Mouse (Mus musculus) spleen, postnatal 36 days (tissue): ENCODE measurements around the gene Gm4491.
A peak's percentile ranks its signal among the peaks of the same experiment; 100 is the strongest.

Experiments used
- DNase-seq, 2 experiments: peaks; one replicate each; pipeline ENCODE4 v3.0.0; 2022; ENCODE audit warnings: low spot score in 2 of 2, mixed read lengths in 1 of 2

The Gm4491 gene

GRCm38 (mm10) chr14:57084180-57084668 lies 31.5 kb downstream of the Gm4491 start:
- DNase-seq = no peak

DNA sequence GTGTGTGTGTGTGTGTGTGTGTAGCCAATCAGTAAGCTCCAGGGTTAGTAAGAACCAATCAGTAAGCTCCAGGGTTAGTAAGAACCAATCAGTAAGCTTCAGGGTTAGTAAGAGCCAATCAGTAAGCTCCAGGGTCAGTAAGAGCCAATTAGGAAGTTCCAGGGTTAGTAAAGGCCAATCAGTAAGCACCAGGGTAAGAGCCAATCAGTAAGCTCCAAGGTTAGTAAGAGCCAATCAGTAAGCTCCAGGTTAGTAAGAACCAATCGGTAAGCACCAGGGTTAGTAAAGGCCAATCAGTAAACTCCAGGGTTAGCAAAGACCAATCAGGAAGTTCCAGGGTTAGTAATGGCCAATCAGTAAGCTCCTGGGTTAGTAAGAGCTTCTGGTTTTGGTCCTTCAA lies 32.8 kb downstream of the Gm4491 start:
- no peak for DNase-seq

GRCm38 (mm10) chr14:57075537-57075936 lies 40.1 kb downstream of the Gm4491 start:
- DNase-seq = no peak

DNA sequence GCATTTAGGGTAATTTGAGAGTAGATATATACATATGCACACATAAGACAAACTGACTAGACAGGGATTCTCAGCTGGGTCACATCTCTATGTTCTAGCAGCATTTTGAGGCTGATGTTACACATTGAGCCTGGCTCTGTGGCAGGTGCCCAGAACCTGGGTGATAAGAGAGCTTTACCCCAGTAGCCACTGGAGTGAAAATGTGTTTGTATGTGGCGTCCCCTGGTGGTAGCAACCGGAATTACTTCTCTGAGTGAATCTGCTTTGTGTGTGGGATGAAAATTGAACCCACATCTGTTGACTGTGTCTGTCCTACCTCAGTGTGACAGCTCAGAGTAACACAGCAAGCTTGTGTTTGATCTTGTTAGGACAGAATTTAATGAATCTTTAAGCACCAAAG lies 45.8 kb downstream of the Gm4491 start:
- peak; percentile 4 to 11 for DNase-seq

GRCm38 (mm10) chr14:57066053-57066452 lies 49.6 kb downstream of the Gm4491 start:
- no peak for DNase-seq
